Comparison of ENCODE assay signal across 9 mouse cellular contexts in genomic region chr4:120817002-120817774, GRCm38 (mm10). TPM values are rescaled to one million over a fixed set of nuclear protein-coding genes. Genes with fewer than 3 reads are reported as not detected.
DNase-seq lines count a peak whose midpoint lies in the region; ATAC-seq and TF ChIP-seq lines count a peak whose summit lies in the region.
"Had no signal": no experiment of that assay in that cellular context is flagged by ENCODE, and none has a peak within 500 bp of the region (broad histone marks: within the 10 kb centered on the region; RNA-seq: fewer than 3 reads in every experiment).

No protein-coding gene starts in this region.

- peak overlapping the region; percentile 66 for H3K4me2 ChIP-seq in heart, embryonic 16.5 days (ENCODE audit: low read depth, low read length)
- peak overlapping the region; percentile 6 for H3K4me2 ChIP-seq in liver, embryonic 14.5 days (ENCODE audit: low read depth)

- H3K27me3 ChIP-seq in heart, embryonic 16.5 days (ENCODE audit: control insufficient read depth, insufficient read depth, low read length): no peaks in the 10 kb centered on the region
- no peaks in the 10 kb centered on the region for H3K27me3 ChIP-seq in liver, embryonic 14.5 days (ENCODE audit: control insufficient read depth, insufficient read depth, low read length)

- DNase-seq in embryo, embryonic 10 days (ENCODE audit: low spot score): peak; percentile 34
- DNase-seq in embryo, embryonic 9.5 days (ENCODE audit: extremely low spot score): no peak
- peak; percentile 39 for DNase-seq in adrenal gland, adult 8-10 months
- no peak for DNase-seq in liver, embryonic 14.5 days (ENCODE audit: low read depth in 3 of 3, low spot score in 3 of 3)
- DNase-seq in cerebellum, adult 9-11 months: no peak
- DNase-seq in cerebellum, postnatal 4 days (ENCODE audit: low spot score in 2 of 2): no peak
- no peak for DNase-seq in left cerebral cortex, adult 9 months (ENCODE audit: low spot score in 2 of 2)
- DNase-seq: right cerebral cortex, postnatal 14 days had no signal

- peak overlapping the region; percentile 57 for H3K27ac ChIP-seq in heart, embryonic 16.5 days (ENCODE audit: low read length)
- no peak overlapping the region for H3K27ac ChIP-seq in liver, embryonic 14.5 days

- H3K4me3 ChIP-seq in heart, embryonic 16.5 days (ENCODE audit: low read length): no peak overlapping the region
- H3K4me3 ChIP-seq in liver, embryonic 14.5 days (ENCODE audit: insufficient read depth in 1 of 2, low read depth in 2 of 2, low read length in 2 of 2): no peak overlapping the region

- no peak for ATAC-seq in heart, embryonic 16.5 days (replicated peaks; ENCODE audit: extremely low read depth, insufficient read depth, low FRiP score)
- ATAC-seq in liver, embryonic 14.5 days (ENCODE audit: insufficient read depth): no peak

- 15% methylated on average over 3 of the region's 3 CpGs for WGBS in heart, embryonic 16.5 days
- 41% methylated on average over 3 of the region's 3 CpGs for WGBS in liver, embryonic 14.5 days (ENCODE audit: insufficient replicate concordance)

- no peaks in the 10 kb centered on the region for H3K9me3 ChIP-seq in heart, embryonic 16.5 days (replicated peaks; ENCODE audit: control insufficient read depth, low read length)
- H3K9me3 ChIP-seq in liver, embryonic 14.5 days (ENCODE audit: control insufficient read depth, low read length): no peaks in the 10 kb centered on the region

- TF ChIP-seq CTCF in liver, embryonic 14.5 days (IDR thresholded peaks at IDR 0.05; ENCODE audit: low read depth): no peak

- H3K36me3 ChIP-seq in heart, embryonic 16.5 days (ENCODE audit: control insufficient read depth, insufficient read depth): no peaks in the 10 kb centered on the region
- no peaks in the 10 kb centered on the region for H3K36me3 ChIP-seq in liver, embryonic 14.5 days (replicated peaks; ENCODE audit: control insufficient read depth, insufficient read depth, low read depth)

- peaks cover 37% of the 10 kb centered on the region for H3K4me1 ChIP-seq in heart, embryonic 16.5 days (ENCODE audit: control insufficient read depth, insufficient read depth, low read length)
- peaks cover 18 to 23% of the 10 kb centered on the region in 2 experiments for H3K4me1 ChIP-seq in liver, embryonic 14.5 days (replicated peaks; ENCODE audit: control insufficient read depth in 2 of 2, insufficient read depth in 2 of 2, low read length in 1 of 2)

- TF ChIP-seq EP300 in liver, embryonic 14.5 days (IDR thresholded peaks at IDR 0.05; ENCODE audit: low read depth): no peak

- peak overlapping the region; percentile 44; the same call in 1 of the 2 replicates for H3K9ac ChIP-seq in heart, embryonic 16.5 days (ENCODE audit: low read length)
- H3K9ac ChIP-seq in liver, embryonic 14.5 days (replicated peaks): no peak overlapping the region

RNA-seq across cellular contexts. Expression of gene Nfyc, which starts 14.2 kb away (rescaled TPM):
- total RNA-seq in adrenal gland, adult 8-10 months (2022): 10 to 100 TPM; 53.7 to 65.7 (median 59.4) TPM
- polyA plus RNA-seq in heart, embryonic 16.5 days (2015; fragmentation: Nextera tagmentation; extraction: Ambion mirVana): 102 and 106 TPM in 2 replicates
- polyA plus RNA-seq in liver, embryonic 14.5 days (2012; rRNA removed): 53.3 and 58.2 TPM in 2 replicates
- polyA plus RNA-seq in liver, embryonic 14.5 days (2014; fragmentation: Nextera tagmentation; extraction: Ambion mirVana): 50.6 and 50.7 TPM in 2 replicates

RNA-seq across cellular contexts. Expression of gene Rims3, which starts 37.4 kb away (rescaled TPM):
- total RNA-seq in adrenal gland, adult 8-10 months (2022): 10 to 100 TPM; 10.5 to 20.5 (median 15.0) TPM
- polyA plus RNA-seq in heart, embryonic 16.5 days (2015; fragmentation: Nextera tagmentation; extraction: Ambion mirVana): 0.12 and 0.18 TPM in 2 replicates
- polyA plus RNA-seq in liver, embryonic 14.5 days (2012; rRNA removed): 0.19 and 0.25 TPM in 2 replicates
- polyA plus RNA-seq in liver, embryonic 14.5 days (2014; fragmentation: Nextera tagmentation; extraction: Ambion mirVana): 0.09 and 0.15 TPM in 2 replicates

Comparison
In these comparisons a context has a peak if more than half of its experiments do, and no peak if none do; other contexts are left out.
1. DNase-seq: peak in embryo, embryonic 10 days (single experiment) and adrenal gland, adult 8-10 months (single experiment); none in embryo, embryonic 9.5 days (single experiment), liver, embryonic 14.5 days (0 of 3), cerebellum, adult 9-11 months (single experiment), cerebellum, postnatal 4 days (0 of 2) and left cerebral cortex, adult 9 months (0 of 2).